Mouse (Mus musculus): ENCODE results near the gene Cfap45.

DNA sequence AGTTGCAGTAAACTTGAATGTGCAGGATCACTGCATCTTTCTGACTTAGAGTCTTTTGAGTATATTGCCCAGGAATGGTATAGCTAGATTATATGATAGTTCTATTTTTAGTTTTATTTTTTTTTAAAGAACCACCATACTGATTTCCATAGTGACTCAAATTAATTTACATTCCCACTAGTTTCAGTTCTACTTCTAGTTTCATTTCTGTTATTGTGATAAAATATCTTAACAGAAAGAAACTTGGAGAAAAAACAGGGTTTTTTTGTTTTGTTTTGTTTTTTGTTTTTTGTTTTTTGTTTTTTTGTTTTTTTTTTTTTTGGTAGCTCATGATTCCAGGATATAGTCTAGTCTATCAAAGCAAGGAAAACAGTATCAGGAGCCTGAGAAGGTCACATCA, 47.7 kb upstream of the Cfap45 start:
- TF ChIP-seq CTCF (IDR thresholded peaks at IDR 0.05 in 2 of 3, conservative IDR thresholded peaks at IDR 0.05 in 1 of 3; ENCODE audit: control insufficient read depth in 1 of 3, insufficient read depth in 1 of 3, low read depth in 2 of 3, low read length in 3 of 3, poor library complexity in 1 of 3, severe bottlenecking in 1 of 3), result no peak
- no peak for TF ChIP-seq MYB (IDR thresholded peaks at IDR 0.05; ENCODE audit: low read depth, low read length)
- TF ChIP-seq E2F4 (IDR thresholded peaks at IDR 0.05; ENCODE audit: borderline replicate concordance, low read depth, low read length), result no peak
- no peak for TF ChIP-seq POLR2AphosphoS2 (IDR thresholded peaks at IDR 0.05; ENCODE audit: low read length)
- no peak for TF ChIP-seq EP300 (IDR thresholded peaks at IDR 0.05; ENCODE audit: low read depth in 1 of 2, low read length in 2 of 2)
- TF ChIP-seq GABPA (IDR thresholded peaks at IDR 0.05; ENCODE audit: low read depth, low read length), result no peak
- TF ChIP-seq POLR2A (IDR thresholded peaks at IDR 0.05; ENCODE audit: control insufficient read depth in 1 of 2, insufficient read depth in 1 of 2, low read depth in 1 of 2, low read length in 2 of 2, poor library complexity in 1 of 2), result no peak
- no peak for TF ChIP-seq USF1 (IDR thresholded peaks at IDR 0.05; ENCODE audit: low read depth, low read length)
- no peak for TF ChIP-seq SIN3A (IDR thresholded peaks at IDR 0.05; ENCODE audit: low read length)
- no peak for TF ChIP-seq ZNF384 (IDR thresholded peaks at IDR 0.05; ENCODE audit: low read depth, low read length)
- TF ChIP-seq RCOR1 (IDR thresholded peaks at IDR 0.05; ENCODE audit: low read depth, low read length), result no peak
- no peak for TF ChIP-seq USF2 (IDR thresholded peaks at IDR 0.05; ENCODE audit: borderline replicate concordance in 1 of 2, insufficient read depth in 1 of 2, low read depth in 1 of 2, low read length in 2 of 2)
